Mouse (Mus musculus) brain, embryonic 14.5 days (tissue): ENCODE results near the gene Hs6st3.

Source experiments
- CTCF ChIP-seq: fragments of 200-500 bp; IDR thresholded peaks from 2 replicates; pipeline ENCODE4 v1.5.1; 2012; ENCODE audit warnings: inconsistent platforms, mild to moderate bottlenecking, moderate library complexity, borderline replicate concordance; ENCODE audit not compliant: insufficient read depth, insufficient read length; ENCODE audit errors: extremely low read depth
- POLR2A ChIP-seq: fragments of 200-500 bp; IDR thresholded peaks from 2 replicates; pipeline ENCODE4 v1.6.1; 2012; ENCODE audit warnings: mild to moderate bottlenecking, inconsistent platforms, borderline replicate concordance; ENCODE audit not compliant: poor library complexity, insufficient read depth, insufficient read length, severe bottlenecking; ENCODE audit errors: extremely low read depth

- no peak for TF ChIP-seq CTCF
- TF ChIP-seq POLR2A: no peak
These were observed 693.2 kb downstream of the Hs6st3 start for GRCm38 (mm10) chr14:119831165-119832011.
